Mouse (Mus musculus) megakaryocyte, adult 5-6 weeks (primary cell): ENCODE measurements at regions not wholly inside any gene's neighbourhood (a gene's known extent, or its start where the extent isn't known, plus 50 kb on each side); places are given as distances from the start of the nearest gene placed in this dataset.

Source experiments
- ATAC-seq: 2 replicates; pipeline ENCODE4 v1.8.0; 2016; ENCODE audit warnings: mild to moderate bottlenecking, inconsistent platforms; ENCODE audit not compliant: poor library complexity, severe bottlenecking

DNA sequence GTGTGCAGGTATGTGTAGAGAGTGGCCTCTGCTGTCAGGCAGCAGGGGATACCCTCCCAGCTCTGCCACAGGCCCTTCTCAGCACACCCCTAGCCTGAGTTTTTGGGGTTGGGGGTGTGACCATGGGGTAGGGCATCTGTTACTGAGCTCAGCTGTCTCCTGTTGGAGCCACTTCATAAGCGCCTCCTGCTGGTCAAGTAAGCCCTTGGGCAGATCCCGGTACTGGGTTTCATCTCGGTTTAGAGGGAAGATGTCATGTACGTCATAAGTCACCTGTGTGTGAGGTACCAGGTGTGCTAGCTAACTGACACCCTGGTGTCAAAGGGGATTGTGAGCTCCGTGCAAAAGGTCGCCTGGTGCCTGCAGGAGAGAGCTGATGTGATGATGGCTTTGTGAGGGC, 328.2 kb upstream of the Dio3 start:
- ATAC-seq = no peak

DNA sequence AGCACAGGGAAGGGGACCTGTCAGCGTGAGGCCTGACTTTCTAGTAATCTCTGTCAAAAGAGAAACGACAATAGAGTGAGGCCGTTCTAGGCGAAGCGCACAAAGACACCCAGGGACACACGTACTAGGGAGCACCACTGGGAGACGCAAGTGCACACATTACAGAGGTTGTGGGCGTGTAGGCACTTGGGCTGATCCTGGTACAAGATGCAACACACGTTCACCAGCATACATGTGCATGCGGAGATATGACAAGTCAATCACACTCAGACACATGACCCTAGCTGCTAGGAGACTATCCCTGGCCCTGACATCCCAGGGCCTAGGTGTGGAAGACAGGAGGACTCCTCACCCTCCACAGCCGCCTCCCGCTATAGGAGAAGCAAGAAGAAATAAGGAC, 327.4 kb upstream of the Dio3 start:
- no peak for ATAC-seq

GRCm38 (mm10) chr12:109951884-109952456, 326.9 kb upstream of the Dio3 start:
- no peak for ATAC-seq

- ATAC-seq = no peak
These were observed 325.9 kb upstream of the Dio3 start for GRCm38 (mm10) chr12:109952933-109953332.

GRCm38 (mm10) chr12:109957305-109957704, 321.6 kb upstream of the Dio3 start:
- ATAC-seq = no peak

GRCm38 (mm10) chr12:109958357-109959085, 320.3 kb upstream of the Dio3 start:
- no peak for ATAC-seq

DNA sequence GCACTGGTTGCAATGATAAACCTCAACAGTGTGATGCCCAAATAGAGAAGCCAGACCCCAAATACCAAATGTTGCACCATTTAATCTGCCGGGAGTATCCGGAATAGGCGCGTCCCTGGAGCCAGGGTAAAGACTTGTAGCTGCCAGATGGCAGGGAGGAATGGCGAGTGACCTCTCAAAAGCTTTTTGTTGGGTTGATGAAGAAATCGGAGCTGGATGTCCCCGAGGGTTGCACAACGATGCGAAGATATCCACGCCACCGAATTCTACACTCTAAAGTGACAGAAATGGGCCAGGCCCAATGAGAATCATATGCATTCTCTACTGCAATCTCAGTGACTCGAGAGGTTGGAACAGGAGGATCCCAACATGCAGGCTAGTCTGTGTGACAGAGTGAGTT, 312.1 kb upstream of the Dio3 start:
- no peak for ATAC-seq

- no peak for ATAC-seq
These were observed 310.6 kb upstream of the Dio3 start for GRCm38 (mm10) chr12:109968303-109968702.

DNA sequence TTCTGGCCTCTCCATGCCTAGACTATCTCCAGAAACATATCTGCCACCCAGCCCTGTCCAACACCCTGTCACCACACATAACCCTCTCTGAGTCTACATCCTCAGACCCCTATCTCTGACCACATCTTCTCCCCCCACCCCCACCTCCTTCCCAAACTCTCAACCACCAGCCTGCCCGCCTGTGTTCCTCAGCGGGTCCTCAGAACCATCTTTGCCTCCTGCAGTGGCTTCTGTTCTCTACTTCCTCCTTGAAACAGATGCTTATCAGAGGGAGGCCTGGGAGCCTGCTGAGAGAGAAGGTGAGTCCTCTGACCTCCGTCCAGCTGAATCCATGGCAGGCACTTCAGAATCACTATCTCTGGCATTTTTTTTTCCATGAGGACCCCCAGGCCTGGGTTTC, 307.4 kb upstream of the Dio3 start:
- ATAC-seq = no peak; the same call in 1 of the 2 replicates

- no peak for ATAC-seq
These were observed 306.4 kb upstream of the Dio3 start for GRCm38 (mm10) chr12:109972366-109973015.

DNA sequence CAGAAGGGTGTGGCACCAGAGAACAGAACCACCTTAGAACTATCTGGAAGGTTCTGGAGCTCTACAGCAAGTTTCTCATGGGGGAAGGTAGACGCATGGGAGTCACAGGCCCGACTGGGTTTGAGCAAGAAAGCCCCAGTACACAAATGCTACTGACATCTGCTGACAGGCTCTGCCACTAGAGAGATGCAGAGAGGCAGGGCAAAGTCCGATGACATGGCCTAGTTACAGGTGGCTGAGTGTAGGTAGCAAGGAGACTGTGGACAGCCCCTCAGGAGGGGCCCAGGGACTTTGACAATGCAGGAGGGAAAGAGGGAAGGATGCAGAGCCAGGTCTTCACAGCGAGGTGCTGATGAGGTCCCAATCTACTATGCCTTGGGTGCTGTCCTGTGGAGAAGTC, 305.3 kb upstream of the Dio3 start:
- ATAC-seq = no peak

DNA sequence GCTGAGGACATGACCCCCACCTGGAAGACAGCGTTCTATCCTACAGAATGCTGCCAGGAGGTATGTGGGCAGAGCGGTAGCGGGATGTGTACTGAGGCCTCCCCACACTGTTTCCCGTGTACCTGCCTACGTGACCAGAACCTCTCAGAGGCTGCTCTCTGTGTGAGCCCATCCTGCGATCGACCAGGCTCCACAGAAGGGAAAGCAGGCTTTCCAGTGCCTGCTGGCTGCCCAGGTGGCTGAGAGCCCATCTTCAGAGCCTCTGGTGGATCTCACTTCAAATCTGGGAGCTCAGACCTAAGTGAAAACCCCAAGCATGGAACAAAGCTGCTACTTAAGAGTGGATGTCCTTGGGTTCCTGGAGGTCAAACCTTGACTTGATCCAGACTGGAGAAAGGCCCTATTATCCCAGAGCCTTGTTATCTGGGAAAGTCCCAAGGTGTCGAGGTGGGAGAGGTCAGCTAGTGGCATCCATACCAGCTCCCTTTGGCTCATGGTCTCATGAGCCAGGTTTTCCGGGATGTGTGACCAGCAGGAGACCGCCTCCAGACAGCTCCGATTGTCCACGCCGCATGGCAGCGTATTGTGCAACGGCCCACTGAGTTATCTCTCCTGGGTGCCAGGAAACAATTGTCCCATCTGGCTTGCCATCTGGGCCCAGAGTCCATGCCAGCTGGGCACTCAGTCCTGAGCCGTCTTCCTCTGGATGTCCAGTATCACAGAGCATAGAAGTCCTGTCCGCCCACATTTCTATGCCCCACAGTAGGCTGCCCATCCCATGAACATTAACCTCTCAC, 303.5 kb upstream of the Dio3 start:
- no peak for ATAC-seq

GRCm38 (mm10) chr12:109984651-109985050, 294.2 kb upstream of the Dio3 start:
- ATAC-seq = no peak

GRCm38 (mm10) chr12:109993410-109993809, 285.5 kb upstream of the Dio3 start:
- no peak for ATAC-seq

GRCm38 (mm10) chr12:110002717-110003116, 276.2 kb upstream of the Dio3 start:
- no peak for ATAC-seq

- no peak for ATAC-seq
These were observed 269.7 kb upstream of the Dio3 start for GRCm38 (mm10) chr12:110009136-110009535.

DNA sequence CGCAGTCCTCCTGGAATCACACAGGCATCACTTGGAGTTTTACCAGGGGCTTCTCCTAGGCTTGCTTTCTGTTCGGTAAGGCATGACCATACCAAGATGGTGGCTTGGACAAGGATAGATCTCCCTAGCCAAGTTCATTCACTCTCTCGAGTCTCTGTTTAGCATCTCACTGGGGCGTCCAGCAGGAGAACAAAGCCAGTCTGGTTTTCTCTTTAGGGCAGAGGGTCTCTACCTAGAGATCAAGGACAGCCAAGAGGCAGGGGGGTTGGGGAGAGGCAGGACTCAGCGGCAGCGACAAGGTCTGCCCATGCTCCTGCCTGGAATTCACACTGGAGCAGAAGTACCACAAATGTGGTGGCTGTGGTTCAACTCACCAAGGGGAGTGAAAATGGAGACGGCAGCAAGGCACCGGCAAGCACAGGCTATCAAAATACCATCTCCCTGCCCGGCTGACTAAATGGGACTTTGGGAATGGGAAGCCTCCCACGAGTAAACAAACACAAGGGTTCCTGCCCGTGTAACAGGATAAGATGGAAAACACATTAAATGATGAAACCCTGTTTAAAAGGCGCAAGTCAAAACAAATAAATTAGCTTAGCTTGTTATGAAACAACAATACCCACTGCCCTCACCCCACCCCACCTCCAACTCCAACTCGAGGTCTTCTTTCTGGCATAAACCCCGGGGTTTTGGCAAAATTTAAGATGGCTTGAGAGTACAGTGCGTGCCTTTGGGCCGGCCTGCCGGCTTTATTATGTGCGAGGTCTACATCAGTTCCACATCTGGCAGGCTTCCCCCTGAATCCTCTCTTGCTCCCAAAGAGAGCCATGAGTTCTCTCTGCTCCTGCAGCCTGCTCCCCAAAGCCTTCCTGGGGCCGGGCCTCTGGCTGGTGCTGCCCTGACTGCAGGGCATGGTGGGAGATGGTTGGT, 258.1 kb upstream of the Dio3 start:
- no peak for ATAC-seq

DNA sequence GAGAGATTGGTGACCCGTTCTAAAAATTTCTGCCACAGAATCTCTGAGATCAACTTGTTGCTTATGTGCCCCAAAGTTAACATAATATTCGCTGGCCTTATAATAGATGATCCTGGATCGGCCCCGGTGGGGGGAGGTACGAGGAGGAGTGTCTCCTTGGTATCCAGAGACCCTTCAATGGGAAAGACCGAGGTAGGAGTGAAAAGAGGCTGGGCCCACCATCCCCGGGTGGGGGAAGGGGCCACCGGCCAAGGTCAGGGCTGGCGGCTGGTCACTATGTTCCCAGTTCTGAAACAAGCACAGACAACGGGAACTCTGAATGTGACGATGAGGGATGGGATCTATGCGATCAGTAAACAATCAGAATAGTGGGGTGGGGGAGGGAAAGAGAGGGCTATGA, 257.2 kb upstream of the Dio3 start:
- ATAC-seq = no peak

DNA sequence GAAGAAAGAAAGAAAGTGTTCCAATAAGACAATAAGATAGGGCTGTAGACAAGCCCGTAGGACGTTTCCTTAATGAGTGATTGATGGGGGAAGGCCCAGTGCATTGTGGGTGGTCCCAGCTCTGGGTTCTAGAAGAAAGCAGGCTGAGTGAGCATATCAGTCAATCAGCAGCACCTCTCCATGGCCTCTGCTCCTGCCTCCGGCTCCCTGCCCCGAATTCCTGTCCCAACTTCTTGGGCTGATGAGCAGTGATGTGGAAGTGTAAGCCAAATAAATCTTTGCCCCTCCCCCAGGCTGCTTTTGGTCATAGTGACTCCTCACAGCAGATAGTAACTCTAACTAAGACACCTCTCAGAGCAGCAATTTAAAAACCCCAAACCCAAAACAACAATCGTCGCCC, 256.2 kb upstream of the Dio3 start:
- ATAC-seq = no peak
